Mouse (Mus musculus) lung, postnatal 10 days (tissue): ENCODE measurements around the gene Ccdc71.
A peak's percentile ranks its signal among the peaks of the same experiment; 100 is the strongest.

ENCODE experiments used
- DNase-seq: peaks from one replicate; pipeline ENCODE4 v3.0.0; 2021

Ccdc71 gene

GRCm38 (mm10) chr9:108490559-108491285 is 30.4 kb downstream of the Ccdc71 start, which contains the start of gene Usp19:
Gene Usp19, plus strand, starts transcription at chr9:108490602.
- DNase-seq = peak; percentile 98

GRCm38 (mm10) chr9:108491286-108491580 is 30.9 kb downstream of the Ccdc71 start:
- DNase-seq = no peak

GRCm38 (mm10) chr9:108492043-108492750 is 31.9 kb downstream of the Ccdc71 start:
- peak; percentile 44 for DNase-seq

- DNase-seq = no peak
Observed at GRCm38 (mm10) chr9:108493246-108493645, 32.9 kb downstream of the Ccdc71 start.

GRCm38 (mm10) chr9:108494146-108494825 is 34.0 kb downstream of the Ccdc71 start:
- DNase-seq = no peak

- DNase-seq = no peak
Observed at GRCm38 (mm10) chr9:108494905-108495304, 34.6 kb downstream of the Ccdc71 start.

- no peak for DNase-seq
Observed at GRCm38 (mm10) chr9:108499231-108499630, 38.9 kb downstream of the Ccdc71 start.

- no peak for DNase-seq
Observed at GRCm38 (mm10) chr9:108499943-108500342, 39.6 kb downstream of the Ccdc71 start.

GRCm38 (mm10) chr9:108506901-108507300 is 46.6 kb downstream of the Ccdc71 start:
- DNase-seq = no peak

- DNase-seq = peak; percentile 97
Observed at GRCm38 (mm10) chr9:108507619-108508434, 47.5 kb downstream of the Ccdc71 start, which contains the start of gene Qars. Gene Qars, plus strand, starts transcription at chr9:108507706.

- DNase-seq = no peak
Observed at GRCm38 (mm10) chr9:108508776-108509175, 48.4 kb downstream of the Ccdc71 start.
